Mouse (Mus musculus) kidney, adult 8-10 months (tissue): ENCODE measurements at regions not wholly inside any gene's neighbourhood (a gene's known extent, or its start where the extent isn't known, plus 50 kb on each side); places are given as distances from the start of the nearest gene placed in this dataset.
A peak's percentile ranks its signal among the peaks of the same experiment; 100 is the strongest.

Experiments
- DNase-seq, 2 experiments: peaks; one replicate each; pipeline ENCODE4 v3.0.0; 2022

DNA sequence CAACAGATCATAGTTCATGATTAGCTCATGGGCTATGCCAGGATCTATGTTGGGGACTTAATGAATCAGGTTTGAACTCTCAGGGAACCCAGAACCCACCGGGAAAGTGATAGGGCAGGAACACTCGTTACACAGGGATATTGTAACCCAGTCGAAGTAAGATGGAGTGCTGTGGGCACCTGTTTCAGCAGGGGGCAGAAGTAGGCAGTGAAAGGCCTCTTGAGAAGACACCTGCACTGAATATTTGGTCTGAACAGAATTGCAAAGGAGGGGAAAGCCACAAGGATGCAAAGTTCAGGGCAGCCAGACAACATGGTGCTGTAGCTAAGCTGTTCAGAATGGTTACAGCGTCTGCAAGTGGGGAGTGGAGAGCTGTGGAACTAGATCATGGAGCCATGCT, 129.9 kb upstream of the Tut7 start:
- peak; percentile 35 to 59 for DNase-seq

DNA sequence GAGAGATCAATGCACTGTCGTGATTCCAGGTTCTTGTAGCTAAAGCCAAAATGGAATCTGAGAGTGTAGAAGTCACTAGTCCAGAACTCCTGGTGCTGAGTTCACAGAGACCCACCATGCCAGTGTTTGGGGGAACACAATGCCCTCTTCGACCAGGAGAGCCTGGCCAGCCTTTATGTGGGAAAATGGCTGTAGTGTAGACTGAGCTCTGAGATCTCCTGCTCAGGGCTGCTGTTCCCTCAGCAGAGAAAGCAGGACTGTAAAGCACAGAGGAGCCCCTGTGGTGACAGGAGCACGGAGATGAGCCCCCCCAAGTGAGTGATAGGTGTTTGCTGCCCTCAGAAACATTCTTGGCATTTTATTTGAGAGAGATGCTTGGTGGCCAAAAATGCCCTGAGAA, 129.2 kb upstream of the Tut7 start:
- DNase-seq: no peak

DNA sequence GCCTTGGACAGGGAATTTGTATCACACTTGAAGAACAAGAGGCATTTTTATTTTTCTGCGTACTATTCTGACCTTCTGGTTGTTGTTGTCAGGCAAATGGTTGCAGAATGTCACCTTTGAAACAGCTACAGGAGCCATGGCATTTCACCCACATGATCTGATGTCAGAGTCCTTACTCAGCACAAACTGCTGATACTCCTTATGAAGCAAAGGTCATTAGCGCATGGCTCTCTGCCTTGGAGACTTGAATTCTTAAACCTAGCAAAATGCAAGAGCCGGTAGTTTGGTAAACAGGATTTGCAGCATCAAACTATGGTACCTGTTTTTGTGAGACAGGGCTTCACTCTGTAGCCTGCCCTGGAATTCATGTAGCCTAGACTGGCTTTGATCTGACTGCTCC, 127.3 kb upstream of the Tut7 start:
- peak; percentile 66 to 75 for DNase-seq

DNA sequence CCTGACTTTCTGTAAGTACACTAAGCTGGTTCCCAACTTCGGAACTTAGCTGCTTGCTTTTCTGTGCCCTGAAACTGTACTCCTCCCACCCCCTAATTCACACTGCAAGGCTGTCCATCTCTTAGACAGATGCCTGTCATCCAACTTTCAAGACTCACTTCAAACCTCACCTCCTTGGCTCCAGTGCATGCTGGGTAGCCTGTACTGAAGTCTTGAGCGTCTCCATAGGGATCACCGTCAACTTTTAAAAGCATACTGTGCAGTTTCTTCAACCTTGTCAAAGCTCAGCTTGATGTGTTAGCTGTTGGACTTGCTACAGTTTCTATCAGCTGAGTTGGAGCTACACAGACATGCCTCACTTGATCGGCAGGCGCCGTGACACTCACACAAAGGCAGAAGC, 126.5 kb upstream of the Tut7 start:
- DNase-seq: no peak

DNA sequence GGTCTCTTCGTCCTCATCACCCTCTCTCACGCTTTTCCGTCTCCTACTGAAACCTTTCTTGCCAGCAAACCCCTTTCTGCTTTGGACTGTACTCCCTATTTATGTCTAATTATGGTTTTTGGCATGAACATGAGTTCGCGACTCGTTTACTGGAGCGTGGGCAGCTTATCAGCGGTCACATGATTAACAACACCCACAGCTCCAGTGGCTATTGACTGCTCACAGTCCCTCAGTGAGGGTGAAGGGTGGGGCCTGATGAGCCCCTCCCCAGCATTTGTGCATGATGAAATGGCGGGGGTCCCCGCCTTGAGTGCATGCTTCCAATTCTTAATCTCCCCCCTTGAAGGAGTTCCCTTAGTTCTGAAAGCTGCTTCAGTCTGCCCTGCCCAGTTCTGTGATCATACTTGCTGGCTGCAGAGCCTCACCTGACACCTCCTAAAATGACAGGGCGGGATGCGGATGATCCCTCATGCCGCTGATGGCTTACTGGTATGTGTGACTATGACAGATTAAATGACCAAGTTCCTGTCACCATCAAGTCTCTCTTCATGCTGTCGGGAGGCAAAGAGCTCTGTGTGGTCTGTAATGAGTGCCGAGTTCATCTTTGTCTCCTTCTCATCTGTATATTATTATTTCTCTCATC, 125.7 kb upstream of the Tut7 start:
- DNase-seq: no peak

DNA sequence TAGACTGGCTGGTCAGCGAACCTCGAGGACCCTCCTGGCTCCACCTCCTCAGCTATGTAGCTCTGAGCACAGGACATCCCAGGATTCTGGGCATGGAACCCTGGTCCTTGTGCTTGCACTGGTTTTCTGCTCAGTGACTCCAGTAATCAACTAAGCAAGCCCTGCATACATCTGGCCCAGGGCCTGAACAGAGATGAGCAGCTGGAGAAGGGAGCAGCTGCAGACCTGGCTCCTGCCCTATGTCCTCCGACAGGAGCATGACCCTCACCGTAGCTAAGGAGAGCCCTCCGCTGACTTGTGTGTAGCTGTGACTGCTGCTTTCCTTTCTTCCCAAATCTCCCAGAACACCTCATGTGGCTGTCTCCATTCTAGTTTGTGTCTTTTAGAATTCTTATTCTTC, 124.5 kb upstream of the Tut7 start:
- DNase-seq: no peak

DNA sequence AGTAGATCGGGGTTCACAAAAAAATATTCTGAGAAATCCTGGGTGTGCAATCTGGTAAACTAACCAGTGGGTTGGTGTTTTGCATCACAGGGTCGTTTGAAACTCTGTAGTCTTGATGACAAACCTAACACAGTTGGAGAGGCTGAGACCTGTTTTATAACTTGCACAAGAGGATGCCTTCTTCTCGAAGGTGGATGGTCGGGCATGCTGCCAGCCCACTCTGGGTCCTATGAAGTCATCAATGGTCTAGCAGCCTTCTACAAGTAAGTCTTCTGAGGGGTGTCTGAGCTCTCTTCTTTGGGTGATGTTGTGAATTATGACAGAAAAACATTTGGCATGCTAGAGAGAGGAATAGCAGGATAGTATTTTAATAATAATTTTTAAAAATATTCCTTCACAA, 123.6 kb upstream of the Tut7 start:
- DNase-seq: no peak

DNA sequence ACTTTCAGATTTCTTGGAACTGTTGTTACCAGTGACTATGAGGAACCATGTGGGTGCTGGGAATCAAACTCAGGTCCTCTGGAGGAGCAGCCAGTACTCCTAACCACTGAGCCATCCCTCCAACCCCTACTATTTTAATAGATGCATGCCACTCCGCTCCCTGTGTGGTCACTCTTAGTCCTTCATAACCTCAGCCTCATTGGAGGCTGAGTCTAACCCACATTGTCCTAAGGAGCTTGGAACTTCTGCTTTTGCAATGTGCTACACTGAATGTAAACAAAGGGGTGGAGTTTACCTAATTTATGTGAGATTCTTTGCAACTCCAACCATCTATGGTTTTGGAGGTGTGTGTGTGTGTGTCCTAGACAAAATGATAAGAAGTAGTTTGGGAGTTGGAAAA, 122.7 kb upstream of the Tut7 start:
- no peak for DNase-seq

DNA sequence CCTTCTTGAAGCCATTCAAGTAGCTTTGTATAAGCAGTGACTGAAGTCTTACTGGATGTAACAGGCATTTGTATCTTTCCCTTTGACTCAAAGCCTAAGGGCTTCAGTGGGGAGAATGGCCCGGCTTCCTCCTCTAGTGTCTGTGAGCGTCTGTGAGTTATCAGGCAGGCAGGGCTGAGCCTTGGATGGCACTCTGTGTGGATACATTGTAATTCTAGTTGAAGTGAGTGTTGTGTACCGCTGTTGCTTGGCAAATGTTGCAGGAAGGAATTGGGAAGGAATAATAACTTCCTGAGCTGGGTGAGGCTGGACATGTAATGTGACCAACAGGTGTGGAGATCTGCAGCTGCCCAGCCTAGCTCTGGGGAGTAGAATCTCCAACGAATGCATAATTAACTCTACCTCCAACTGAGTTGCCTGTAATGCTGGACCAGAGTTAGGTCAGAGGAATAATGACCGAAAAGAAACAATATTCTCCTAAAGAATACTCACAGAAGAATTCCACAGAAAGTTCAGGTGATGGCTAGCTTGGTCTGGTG, 120.7 kb upstream of the Tut7 start:
- DNase-seq: no peak

DNA sequence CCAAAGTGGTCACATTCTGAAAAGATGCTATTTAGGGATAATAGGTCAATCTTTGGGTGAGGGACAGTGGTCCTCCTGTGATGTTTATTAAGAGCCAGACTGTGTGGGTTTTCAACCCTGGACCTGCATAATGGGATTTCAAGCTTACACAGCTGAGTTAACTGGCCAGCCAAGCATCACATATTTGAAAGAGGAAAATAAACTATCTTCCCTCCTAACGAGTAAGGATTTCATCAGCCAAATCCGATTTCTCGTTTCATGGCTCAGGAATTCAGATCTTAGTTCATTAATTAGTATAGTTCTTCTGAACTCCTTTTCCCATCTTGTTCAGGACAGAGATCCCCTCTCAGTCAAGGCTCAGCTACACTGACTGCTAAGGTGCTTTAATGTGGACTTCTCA, 120.1 kb upstream of the Tut7 start:
- DNase-seq: peak; percentile 21 to 41

DNA sequence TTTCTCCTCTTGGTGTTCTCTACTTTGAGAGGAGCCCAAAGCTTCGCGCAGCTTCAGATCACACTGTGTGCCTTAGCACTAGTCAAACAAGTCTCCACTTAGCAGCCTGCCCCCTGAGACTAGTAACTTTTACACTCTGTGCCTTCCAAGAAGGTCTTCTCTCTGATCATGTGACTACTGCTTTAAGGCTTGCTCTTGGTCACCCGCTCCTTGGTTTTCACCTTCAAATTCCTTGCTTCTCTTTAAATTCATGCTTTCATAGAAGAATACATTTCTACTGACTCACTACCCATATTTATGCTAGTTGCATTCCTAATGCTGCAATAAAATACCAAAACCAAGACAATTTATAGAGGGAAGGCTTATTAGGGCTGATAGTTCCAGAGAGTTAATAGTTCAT, 118.6 kb upstream of the Tut7 start:
- no peak for DNase-seq

DNA sequence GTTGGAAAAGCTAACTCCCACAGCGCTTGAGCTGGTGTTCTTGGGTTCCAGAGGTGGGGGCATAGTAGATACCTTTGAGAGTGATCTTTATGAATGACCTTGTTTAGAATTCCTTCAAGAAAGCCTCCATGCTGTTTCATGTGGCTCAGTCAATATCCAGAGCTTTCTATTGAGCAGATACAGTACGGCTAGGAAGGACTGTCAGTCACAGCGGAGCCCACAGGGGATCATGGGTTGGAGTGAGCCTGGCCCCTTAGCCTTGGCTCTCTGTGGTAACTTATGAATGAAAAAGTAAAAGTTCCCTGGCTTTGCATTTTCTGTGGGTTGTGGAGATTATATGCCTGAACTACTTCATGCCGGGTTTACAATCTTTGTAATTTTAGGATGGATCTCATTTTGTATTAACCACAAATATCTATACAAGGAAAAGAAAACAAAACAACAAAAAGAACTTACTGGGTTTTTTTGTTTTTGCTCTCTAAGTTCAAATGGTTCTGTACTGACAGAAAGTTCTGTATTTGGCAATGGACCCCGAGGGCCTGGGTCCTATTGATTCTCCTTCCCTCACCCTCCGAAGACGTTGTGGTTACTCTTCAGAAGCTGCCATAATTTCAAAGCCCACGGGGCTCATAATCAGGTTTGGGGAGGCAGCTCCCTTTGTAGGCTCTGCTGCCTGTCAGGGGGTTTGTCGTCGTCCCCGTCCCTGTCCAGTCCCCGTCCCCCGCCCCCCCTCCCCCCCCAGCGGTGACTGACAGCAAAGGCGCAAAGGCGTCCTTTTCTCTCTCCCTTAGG, 117.7 kb upstream of the Tut7 start:
- no peak for DNase-seq

DNA sequence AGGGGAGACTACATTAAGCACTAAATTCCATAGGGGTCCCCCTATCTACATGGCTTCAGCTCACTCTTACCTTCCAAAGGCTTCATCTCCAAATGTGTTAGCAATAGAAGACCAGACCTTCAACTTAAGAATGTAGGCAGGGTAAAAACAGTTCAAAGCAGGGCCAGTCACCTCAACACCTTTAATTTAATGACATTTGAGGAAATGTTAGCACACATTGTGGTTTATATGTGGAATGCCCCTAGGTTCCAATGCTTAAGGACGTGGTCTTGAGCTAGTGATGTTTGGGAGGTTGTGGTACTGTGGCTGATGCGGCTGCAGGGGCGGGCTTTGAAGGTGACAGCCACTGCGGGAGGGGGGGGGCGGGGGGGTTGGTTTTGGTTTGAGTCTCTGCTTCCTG, 116.9 kb upstream of the Tut7 start:
- no peak for DNase-seq

DNA sequence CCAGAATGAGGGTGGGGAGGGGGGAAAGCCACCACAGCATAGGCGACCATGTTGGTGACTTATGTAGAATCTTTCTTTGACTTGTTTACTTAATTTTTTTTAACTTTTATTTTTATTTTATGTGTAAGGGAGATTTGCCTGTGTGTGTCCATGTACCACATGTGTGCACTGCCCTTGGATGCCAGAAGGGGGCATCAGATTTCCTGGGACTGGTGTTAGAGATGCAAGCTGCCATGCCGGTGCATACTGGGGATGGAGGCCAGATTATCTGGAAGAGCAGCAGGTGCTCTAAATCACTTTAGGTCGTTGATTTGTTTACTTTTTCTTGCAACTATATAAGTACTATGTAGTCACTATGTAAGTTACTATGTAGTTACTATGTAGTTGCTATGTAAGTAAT, 114.2 kb upstream of the Tut7 start:
- no peak for DNase-seq

DNA sequence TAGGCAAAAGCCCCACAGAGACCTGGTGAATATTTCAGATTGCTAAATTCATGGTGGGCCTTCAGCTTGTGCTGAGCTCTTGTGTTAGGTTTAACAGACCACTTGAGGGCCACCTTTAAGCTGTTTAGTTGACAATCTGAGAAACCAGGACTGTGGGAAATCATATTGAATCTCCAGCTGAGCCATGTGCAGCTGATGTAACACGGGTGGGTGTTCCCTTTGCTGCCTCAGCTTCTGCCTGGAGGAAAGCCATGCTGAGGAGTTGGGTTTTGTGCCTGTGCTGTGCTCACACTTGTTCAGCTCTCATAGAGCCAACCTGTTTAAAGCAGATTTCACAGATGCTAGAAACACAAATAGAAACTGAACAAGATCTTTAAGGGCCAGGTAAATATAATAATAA, 111.6 kb upstream of the Tut7 start:
- DNase-seq: no peak

DNA sequence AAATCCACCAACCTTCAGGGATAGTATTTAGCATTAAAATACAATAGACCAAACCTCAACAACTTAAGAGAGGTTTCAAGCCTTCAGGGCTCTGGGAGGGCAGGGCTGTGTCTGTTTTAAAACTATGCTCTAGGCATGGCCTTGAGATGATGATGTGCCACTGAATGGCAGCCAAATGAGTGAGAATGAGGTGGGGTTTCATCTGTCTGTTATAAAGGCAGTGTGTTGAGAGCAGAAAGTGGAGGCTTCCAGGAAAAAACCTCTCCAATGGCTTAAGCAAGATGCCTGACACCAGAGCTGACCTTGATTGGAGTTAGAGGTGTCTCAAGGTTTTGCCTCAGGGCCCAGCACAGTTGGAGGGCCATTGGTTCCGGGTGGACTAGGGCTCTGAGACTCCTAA, 111.1 kb upstream of the Tut7 start:
- DNase-seq: no peak

DNA sequence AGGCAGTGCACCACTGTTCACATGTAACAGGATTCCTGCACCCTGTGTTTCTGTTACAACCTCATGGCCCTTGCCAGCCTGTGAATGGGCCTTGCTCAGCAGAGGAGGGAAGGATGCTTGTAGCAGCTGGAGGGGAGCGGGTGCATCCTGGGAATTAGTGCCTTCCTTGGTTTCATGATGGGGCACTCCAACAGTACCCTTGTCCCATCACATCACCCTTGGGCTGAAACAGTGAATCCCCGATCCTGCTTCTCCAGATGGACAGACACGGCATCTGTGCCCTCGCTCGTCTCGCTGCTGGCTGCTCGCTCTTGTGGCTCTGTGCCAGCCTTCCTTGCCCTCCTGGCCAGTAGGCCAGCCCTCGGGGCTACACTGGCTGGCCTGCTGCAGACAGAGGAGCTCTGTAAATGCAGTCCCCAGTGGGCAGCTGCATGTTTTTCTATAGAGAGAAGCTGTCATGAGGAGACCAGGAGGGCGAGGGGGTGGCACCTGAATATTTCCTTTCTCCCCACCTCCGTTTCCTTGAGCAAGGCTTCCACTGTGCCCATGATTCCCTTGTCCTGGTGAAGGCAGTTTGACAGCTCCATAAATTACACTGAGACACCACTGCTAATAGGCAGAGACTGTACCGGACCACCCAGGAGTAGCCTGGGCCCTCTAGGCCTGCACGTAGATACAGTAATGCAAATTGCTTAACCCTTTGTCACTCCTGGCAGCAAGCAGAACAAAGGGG, 104.6 kb upstream of the Tut7 start:
- DNase-seq: peak; percentile 24 to 44

DNA sequence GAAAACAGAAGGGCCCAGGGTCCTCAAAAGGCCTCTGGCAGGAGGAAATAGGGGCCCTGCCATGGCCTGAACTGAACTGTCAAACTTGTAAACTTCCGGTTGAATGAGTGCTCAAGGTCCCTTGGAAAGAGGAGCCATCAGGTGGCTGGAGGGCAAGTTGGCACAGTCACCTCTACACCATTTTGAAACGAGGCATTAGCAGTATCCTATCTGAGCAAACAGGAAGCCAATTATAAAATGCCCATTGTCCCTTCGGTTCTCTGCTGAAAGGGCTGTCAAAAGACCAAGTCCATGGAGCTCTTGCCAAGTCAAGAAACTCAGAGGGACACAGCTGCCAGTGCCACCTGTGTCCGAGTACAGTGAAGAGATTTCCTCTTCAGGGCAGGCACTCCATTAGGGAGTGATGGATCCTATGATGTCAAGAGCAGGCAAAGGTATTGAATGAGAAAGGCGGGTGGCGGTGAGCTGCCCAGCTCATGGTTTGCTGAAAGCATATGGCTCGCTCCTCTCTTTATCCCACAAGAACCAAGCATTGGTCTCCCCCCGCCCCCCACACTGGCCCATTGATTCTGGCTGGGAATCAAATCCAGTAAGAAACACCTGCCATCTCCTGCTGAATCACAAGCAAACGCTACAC, 103.0 kb upstream of the Tut7 start:
- DNase-seq: no peak

DNA sequence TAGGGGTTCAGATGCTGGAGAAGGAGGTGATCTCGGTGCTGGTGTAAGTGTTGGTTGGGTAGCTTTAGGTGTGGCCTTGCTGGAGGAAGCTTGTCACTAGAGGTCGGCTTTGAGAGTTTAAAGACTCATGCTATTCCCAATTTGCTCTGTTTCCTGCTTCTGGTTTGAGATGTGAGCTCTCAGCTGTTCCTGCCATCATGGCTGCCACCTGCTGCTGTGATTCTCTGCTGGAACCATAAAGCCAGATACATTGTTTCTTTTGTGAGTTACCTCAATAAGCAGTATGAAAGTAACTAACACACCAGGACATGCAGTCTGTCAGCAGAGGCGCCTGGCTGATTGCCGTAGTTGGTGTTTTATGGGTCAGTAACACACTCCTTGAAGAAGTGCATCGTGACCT, 94.2 kb upstream of the Tut7 start:
- no peak for DNase-seq

DNA sequence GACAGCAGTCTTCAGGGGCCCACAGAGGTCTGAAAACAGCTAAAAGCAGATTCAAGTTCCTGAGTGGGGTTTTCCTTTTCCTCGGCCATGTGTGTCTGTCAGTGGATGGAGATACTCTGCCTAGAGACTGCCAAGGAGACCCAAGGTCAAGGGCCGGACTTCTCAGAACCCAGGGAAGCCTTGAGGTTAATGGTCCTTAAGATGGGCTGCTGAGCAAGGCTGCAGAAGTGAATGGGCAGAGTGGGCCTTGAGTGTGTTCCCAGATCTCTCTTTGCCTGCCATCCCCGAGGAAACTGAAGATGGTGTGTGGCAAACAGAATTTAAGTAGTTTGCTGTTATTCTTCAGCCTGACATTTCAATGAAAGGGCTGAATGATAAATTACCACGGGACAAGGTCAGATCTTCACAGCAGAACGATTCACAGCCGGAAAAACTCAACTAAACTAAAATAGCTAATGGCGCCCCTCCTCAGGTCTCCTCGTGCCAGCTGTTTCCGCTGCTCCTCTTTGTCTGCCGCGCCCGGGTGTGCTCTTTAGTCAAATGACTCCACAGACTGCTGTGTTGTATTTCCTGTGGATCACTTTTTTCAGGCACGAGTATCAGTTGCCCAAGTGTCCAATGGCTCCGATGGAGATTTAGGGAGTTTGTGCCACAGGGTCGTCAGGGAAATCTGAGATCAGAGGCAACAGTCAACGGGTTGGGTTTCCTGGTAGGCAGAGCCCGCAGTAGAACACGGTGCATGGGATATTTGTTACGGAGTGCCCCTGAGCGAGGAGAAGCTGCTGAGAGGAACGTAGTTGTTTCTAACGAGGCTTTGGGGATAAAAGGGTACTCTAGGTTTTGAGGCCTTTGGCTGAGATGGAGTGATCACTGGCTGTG, 93.5 kb upstream of the Tut7 start:
- no peak for DNase-seq

DNA sequence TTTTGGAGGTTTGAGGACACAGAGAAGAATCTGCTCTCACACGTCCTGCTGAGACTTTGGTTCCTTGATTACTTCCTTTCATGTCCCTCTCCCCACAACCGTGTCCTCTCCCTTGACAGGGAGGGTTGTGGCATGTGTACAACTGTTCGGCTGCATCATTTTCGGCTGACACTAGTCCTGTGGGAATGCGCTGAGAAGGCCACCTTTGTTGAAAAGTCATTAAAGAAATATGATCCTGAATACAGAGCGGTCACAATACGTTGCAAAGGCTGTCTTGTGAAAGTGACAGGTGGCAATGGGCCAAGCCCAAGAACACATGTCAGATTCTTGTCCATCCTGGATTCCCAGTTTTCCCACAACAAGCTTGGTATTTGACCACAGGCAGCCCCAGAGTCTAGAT, 92.8 kb upstream of the Tut7 start:
- no peak for DNase-seq
